Mouse (Mus musculus): Measurements from ENCODE around the gene Foxj3.

Foxj3 gene
- long read RNA-seq, experiment 1, partial matches to known transcripts, result 0 of 3 reads
- long read RNA-seq, experiment 1, other reads (novel, unspliced or antisense), result 3 of 3 reads
- long read RNA-seq, experiment 2, partial matches to known transcripts, result 1 of 5 reads
- long read RNA-seq, experiment 2, other reads (novel, unspliced or antisense), result 2 of 5 reads

DNA sequence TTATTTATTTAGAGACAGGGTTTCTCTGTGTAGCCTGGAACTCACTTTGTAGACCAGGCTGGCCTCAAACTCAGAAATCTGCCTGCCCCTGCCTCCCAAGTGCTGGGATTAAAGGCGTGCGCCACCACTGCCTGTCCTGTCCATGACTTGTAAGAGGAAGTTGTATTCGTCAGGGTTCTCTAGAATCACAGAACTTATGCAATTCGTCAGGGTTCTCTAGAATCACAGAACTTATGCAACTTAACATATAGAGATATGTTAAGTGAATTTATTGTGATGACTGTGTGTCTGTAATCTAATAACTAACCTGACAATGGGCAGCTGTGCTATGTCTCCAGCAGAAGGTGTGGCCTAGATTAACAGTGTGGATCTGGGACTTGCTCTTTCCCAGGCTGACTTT, at the start of gene Foxj3:
Gene Foxj3, plus strand, starts transcription at position 390 of the 400 bp plus-strand sequence.
- intact Hi-C loops (cut with DNase I), result loop anchor here (5.0 kb wide), 1 partner anchor 114 kb away; the partner anchor contains the start of genes Ppcs and Zmynd12

GRCm38 (mm10) chr4:119489666-119490065, 47.1 kb upstream of the Foxj3 start:
- intact Hi-C loops (cut with DNase I), result no loop called here

GRCm38 (mm10) chr4:119490806-119491205, 46.0 kb upstream of the Foxj3 start:
- intact Hi-C loops (cut with DNase I), result no loop called here

- intact Hi-C loops (cut with DNase I), result no loop called here
Observed at GRCm38 (mm10) chr4:119492291-119492932, 44.4 kb upstream of the Foxj3 start, which contains the start of gene Rimkla. TSS of gene Rimkla (minus strand) at chr4:119492628.

DNA sequence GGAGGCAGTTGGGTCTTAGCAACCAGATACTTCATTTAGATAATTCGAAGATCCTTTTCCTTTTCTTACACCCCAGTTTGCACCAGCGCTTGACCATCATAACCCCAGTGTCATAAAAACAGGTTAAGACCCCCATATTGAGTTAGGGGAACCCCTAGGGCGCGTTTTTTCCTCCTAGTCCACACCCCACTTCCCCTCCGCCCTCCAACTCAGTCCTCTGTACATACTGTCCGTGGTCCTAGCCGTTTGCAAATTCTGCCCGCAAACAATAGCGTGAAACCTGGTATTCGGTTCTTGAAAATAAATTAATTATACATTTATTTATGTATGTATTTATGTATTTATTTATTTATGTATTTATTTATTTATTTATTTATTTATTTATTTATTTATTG, 43.9 kb upstream of the Foxj3 start:
- intact Hi-C loops (cut with DNase I), result no loop called here

DNA sequence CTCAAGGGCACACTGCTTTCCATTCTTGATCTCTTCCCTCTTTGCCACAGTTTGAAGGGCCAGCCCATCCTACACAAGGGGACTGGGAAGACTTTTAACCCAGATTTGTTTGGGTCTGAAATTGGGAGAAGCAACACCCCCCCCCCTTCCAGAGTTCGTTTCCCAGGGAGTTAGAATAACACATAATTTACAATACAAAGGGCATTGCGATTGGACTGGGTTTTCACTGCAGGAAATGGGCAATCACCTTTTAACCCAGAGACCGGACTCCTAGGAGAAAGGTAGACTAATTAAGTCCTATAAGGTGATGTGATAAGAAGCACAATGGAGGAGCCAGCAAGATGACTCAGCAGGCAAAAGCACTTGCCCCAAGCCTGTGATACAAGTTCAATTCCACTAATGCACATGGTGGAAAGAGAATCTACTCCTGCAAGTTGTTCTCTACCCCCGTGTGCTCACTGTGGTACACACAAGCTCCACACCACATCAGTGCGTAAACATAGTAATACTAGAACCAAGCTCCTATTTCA, 38.4 kb upstream of the Foxj3 start:
- intact Hi-C loops (cut with DNase I), result no loop called here

DNA sequence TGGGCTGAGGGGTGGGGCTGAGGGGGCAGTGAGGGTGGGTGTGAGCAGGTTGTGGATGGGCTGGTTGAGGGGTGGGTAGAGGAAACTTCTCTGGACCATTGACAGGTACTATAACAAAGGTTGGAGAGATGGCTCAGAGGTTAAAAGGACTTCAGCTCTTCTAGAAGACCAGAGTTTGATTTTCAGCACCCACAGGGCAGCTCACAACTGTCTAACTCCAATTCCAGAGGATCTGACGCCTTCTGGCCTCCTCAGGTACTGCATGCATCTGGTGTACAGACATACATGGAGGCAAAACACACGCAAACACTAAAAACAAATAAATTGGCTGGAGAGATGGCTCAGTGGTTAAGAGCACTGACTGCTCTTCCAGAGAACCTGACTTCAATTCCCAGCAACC, 25.2 kb upstream of the Foxj3 start:
- intact Hi-C loops (cut with DNase I), result no loop called here

DNA sequence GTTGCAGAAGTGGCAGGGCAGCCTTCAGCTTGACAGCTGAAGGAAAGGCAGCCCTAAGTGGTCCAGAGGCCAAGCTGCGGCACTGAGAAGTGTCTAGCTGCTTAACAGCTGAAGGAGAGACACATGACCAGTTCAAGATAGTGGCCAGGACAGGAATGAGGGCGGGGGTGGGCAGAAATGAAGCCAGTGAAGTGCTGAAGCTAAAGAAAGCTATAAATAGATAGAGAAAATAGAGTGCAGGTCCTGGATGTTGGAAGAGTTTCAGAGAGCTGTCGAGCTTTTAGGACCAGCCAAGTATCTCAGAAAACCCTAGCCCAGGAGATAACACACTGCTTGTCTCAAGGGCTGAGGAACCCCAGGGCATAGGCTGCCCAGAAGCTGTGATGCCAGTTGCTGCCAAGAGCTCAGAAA, 24.1 kb upstream of the Foxj3 start:
- intact Hi-C loops (cut with DNase I), result no loop called here

DNA sequence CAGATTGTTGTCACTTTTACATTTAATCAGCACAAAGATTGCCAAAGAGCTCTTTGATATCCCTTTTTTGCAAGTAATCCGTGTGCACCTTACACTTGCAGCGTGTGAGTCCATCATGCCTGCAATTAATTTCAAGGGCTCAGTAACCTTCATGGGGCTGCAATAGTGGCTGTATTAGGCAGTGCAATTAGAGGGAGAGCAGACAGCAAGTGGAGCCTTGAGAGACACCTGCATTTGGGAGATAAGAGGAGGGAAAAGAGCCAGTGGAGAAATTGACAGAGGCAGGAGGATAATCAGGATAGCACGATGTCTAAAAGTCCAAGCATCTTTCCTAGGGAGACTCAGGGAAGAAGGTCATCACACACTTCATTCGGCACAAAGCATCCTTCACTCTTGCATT, 13.2 kb upstream of the Foxj3 start:
- intact Hi-C loops (cut with DNase I), result no loop called here

- intact Hi-C loops (cut with DNase I), result no loop called here
Observed at GRCm38 (mm10) chr4:119524010-119524409, 12.8 kb upstream of the Foxj3 start.

DNA sequence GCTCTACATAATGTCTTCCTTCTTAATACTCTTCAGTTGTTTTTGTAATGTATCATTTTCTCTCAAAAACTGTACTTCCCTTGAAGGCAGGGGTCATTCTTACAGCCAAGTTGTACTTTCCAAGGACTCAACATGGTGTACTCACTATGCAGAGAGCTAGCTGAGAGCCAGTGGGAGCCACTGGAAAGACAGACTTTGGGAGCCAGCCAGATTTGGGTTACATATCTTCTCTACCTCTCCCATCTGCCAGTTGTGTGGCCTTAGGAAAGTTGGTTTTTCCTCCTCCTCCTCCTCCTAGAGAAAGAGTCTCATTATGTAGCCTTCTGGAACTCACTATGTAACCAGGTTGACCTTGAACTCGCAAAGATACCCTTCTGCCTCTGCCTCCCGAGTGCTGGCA, 12.3 kb upstream of the Foxj3 start:
- intact Hi-C loops (cut with DNase I), result no loop called here

DNA sequence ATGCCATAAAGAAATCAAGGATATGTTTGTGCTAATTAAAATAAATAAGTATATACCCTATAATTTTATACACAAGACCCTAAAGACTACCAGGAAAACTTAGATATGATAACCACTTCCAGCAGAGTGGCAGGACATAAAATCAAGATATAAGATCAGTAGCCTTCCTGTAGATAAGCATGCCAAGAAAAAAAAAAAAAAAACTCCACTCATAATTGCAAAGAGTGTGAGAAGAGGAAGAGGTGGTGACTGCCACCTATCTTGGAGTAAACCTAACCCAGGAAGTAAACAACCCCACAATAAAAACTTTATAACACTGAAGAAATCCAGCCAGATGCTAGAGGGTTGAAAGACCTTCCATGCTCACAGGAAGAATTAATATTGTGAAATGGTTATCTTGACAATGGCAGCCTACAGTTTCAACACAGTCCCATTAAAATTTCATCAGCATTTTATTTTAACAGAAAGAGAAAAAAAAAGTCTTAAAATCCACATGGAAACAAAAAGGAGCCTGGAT, 10.4 kb upstream of the Foxj3 start:
- intact Hi-C loops (cut with DNase I), result no loop called here

GRCm38 (mm10) chr4:119531813-119532212, 5.0 kb upstream of the Foxj3 start:
- intact Hi-C loops (cut with DNase I), result no loop called here

DNA sequence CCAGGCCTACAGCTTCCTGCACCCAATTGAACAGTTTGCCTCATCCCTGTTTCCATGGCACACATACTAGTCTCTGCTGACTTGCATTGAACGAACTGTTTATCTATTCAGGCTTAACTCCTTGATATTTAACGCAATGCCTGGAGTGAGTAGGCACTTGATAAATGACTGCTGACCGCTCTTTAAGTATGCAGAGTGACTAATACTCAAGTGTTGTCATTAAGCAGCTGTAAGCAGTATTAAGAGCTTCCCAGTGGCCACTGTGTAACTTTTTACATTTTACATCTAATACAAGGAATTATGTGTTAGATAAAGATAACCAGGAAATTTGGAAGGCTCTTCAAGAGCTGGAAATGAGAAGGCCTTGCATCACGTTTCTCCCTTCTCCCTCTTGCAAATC, 1.7 kb upstream of the Foxj3 start:
- intact Hi-C loops (cut with DNase I), result loop anchor here (5.0 kb wide), 1 partner anchor 113 kb away; the partner anchor contains the start of genes Ppcs and Zmynd12

DNA sequence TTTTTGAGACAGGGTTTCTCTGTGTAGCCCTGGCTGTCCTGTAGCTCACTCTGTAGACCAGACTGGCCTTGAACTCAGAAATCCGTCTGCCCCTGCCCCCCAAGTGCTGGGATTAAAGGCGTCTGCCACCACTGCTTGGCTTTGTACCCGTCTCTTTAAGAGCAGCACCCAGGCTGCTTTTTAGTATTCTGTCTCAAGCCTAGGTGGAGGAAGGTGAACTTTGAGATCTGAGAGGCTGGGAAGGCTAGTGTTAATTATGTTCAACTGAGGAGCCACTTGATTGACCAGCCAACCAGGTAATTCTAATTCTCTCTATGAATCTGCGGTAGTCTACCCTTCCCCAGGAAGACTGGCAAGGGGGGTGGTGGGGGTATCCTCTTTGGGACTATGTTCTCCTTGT, 632 bp downstream of the Foxj3 start:
- intact Hi-C loops (cut with DNase I), result loop anchor here (5.0 kb wide), 1 partner anchor 115 kb away; the partner anchor contains the start of genes Ppcs and Zmynd12

DNA sequence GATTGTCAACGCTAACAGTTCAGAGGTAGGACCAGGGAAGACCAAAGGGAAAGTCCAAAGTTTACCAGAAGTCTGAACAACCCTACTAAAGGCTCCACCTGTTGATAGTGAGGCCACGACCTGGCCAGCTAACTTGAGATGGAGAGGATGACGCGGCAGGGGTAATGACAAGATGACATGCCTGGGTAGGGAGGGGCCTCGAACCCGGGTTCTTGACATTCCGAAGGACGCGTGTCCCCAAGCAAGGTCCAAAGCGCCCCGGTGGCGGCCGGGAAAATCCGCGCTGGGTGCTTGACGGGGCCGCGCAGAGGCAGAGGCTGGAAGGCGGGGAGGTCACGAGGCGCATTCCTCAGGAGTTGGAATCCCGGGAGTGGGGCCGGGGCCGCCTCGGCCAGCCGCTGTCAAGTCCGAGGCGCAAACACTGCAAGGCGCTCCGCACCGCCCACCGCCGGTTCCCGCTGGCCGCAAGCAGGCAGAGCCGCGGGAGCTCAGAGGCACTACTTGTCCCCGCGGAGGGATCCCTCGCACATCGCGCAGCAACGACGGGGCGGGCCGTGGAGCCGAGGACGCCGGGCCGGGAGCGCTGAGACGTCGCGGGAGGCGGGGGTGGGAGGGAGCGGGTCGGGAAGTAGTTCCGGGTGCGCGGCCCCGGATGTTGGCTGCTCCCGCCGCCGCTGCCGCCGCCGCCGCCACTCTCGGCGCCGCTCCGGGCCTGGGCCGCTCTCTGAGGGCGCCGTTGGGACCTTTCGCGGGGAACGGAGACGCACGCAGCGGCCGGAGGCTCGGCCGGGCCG, 2.4 kb downstream of the Foxj3 start, which contains the start of gene Frg2f1:
Gene Frg2f1, minus strand, starts transcription at position 499 of the 794 bp plus-strand sequence.
- intact Hi-C loops (cut with DNase I), result loop anchor here (5.0 kb wide), 1 partner anchor 117 kb away; the partner anchor contains the start of genes Ppcs and Zmynd12

DNA sequence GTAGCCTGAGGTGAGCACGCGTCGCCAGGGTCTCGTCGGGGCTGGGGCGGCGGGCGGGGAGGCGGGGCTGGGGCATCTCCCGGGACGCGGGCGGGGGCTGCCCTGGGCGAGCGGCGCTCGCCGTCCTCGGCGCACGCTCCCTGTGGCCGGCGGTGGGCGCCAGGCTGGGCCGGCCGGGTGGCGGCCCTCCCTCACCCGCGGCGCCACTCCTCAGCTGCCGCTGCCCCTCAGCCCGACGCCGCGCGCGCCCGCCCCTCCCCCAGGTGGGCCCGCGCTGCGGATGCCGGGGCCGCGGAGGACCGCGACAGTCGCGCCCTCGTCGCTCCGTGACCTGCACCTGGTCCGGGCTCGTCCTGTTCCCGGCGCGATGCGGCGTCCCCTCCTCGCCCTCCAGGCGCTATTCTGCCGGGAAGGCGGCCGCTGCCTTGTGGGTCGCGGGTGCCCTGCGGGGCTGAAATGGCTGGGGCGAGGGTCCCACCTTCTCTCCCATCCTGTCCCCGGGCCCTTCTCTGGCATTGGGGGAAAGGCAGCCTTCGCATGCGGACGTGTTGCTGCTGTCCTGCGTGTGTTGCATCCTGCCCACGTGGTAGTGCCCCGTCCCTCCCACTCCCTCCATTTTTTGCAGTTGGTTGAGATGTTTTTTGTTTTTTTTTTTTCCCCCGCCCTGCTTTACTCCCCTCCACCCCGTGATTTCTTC, 3.2 kb downstream of the Foxj3 start:
- intact Hi-C loops (cut with DNase I), result loop anchor here (5.0 kb wide), 1 partner anchor 118 kb away; the partner anchor contains the start of genes Ppcs and Zmynd12

DNA sequence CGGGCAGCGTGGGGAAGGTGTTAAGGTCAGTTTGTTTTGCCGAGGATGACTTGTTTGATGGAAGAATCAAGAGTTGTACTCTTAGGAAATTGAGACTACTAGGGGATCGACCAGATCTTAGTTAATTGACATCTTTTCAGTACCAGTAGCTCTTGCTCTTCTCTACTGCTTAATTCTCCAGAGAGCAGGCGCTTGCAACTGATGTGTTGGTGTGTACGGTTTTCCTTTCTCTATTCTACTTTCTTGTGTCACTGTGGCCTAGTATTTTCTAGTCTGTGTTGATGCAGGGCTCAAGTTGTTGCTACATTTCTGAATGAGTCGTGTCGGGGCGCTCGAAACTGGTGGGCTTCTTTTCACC, 3.7 kb downstream of the Foxj3 start:
- intact Hi-C loops (cut with DNase I), result no loop called here

- intact Hi-C loops (cut with DNase I), result no loop called here
Observed at GRCm38 (mm10) chr4:119550864-119551263, 14.1 kb downstream of the Foxj3 start.

DNA sequence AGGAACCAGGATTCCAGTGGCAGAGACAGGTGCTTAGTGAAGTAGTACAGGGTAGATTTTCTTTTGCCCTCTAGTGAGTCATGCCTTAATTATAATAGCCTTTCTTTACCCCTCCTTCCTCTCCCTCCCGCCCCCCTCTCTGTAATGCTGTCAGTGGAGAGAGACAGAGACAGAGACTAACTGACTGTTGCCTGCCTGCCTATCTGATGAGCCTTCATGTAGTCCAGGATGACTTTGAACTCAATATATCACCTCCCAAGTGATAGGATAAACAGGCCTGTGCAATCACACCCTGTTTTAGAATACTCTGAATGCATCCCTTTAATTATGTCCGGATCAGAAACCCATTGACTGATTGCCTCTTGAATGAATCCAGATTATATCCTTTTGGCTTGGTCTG, 18.7 kb downstream of the Foxj3 start:
- intact Hi-C loops (cut with DNase I), result no loop called here

DNA sequence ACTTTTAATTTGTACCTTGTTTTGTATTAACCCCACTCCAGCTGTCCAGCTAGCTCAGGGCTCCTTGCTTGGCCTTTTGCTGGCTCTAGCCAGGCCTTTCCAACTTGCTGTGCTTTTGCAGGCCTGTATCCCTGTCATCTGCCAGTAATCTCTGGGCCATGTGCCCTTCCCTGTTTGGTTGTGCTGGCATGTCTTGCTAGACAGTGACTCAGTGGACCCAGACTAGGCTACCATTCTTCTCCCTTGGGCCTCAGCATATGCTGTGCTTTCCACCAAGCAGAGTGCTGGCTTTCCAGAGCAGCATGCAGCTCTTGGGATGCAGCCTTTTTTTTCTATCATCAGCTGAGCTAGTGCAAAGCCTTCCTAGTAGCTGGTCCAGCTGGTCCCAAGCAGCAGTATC, 26.3 kb downstream of the Foxj3 start:
- intact Hi-C loops (cut with DNase I), result no loop called here
